Mouse (Mus musculus) lung, postnatal 0 days (tissue): ENCODE data around the gene Gp1ba. TPM values are rescaled to one million over a fixed set of nuclear protein-coding genes. Genes with fewer than 3 reads are reported as not detected.

ENCODE experiments used
- ATAC-seq: fragments of 200-750 bp; cut with Nextera tagmentation; 2 replicates; pipeline ENCODE4 v1.8.0; 2017; ENCODE audit warnings: moderate library complexity
- DNase-seq: peaks from one replicate; pipeline ENCODE4 v3.0.0-alpha.2; 2016; ENCODE audit warnings: low spot score
- H3K27ac ChIP-seq: fragments of 300-500 bp; sonication (generic); 2 replicates; pipeline ENCODE4 v1.5.1; 2014; ENCODE audit warnings: antibody characterized with exemption, mild to moderate bottlenecking, low read length, mixed read lengths
- H3K27me3 ChIP-seq: fragments of 300-500 bp; sonication (generic); replicated peaks from 2 replicates; pipeline ENCODE4 v1.6.1; 2014; ENCODE audit warnings: low read length, mixed read lengths; ENCODE audit not compliant: insufficient read depth
- H3K36me3 ChIP-seq: fragments of 300-500 bp; sonication (generic); 2 replicates; pipeline ENCODE4 v1.6.1; 2014; ENCODE audit warnings: low read length, mixed read lengths; ENCODE audit not compliant: insufficient read depth
- H3K4me1 ChIP-seq: fragments of 300-500 bp; sonication (generic); 2 replicates; pipeline ENCODE4 v1.6.1; 2014; ENCODE audit warnings: antibody characterized with exemption, low read depth, low read length, mixed read lengths; ENCODE audit not compliant: insufficient read depth
- H3K4me2 ChIP-seq: fragments of 300-500 bp; sonication (generic); replicated peaks from 2 replicates; pipeline ENCODE4 v1.6.1; 2014; ENCODE audit warnings: low read depth, mild to moderate bottlenecking, low read length, moderate library complexity, mixed read lengths
- H3K4me3 ChIP-seq: fragments of 300-500 bp; sonication (generic); 2 replicates; pipeline ENCODE4 v1.5.1; 2014; ENCODE audit warnings: low read depth, low read length
- H3K9ac ChIP-seq: fragments of 300-500 bp; sonication (generic); replicated peaks from 2 replicates; pipeline ENCODE4 v1.6.1; 2014; ENCODE audit warnings: low read depth, mild to moderate bottlenecking
- H3K9me3 ChIP-seq: fragments of 300-500 bp; sonication (generic); 2 replicates; pipeline ENCODE4 v1.6.1; 2016; ENCODE audit warnings: low read length, mixed read lengths
- CTCF ChIP-seq: IDR thresholded peaks from 2 replicates; pipeline ENCODE4 v1.5.1; 2016; ENCODE audit warnings: antibody characterized with exemption, mild to moderate bottlenecking
- EP300 ChIP-seq: IDR thresholded peaks from 2 replicates; pipeline ENCODE4 v1.6.1; 2016; ENCODE audit warnings: antibody characterized with exemption, mild to moderate bottlenecking, control low read depth
- WGBS: fragments of 180-500 bp; shearing (Covaris S2); extraction: QIAGEN DNeasy Blood & Tissue Kit; methylation state at CpG from one replicate; pipeline ENCODE4 v1.1.7; 2014; 5-methylcytosine and 5-hydroxymethylcytosine counted together
- polyA plus RNA-seq: library from polyadenylated mRNA; unstranded; fragments of >200 nt; fragmentation: Nextera tagmentation; extraction: Ambion mirVana; gene quantifications from 2 replicates; pipeline ENCODE4 v1.2.1, GENCODE M21; 2015

Gene Gp1ba
- polyA plus RNA-seq, 1 experiment from 2014 or later: 0.66 TPM

- WGBS: under 1% methylated on average over 28 of the region's 31 CpGs
- Histone ChIP-seq H3K27ac (peak overlapping the region; percentile 94), H3K27me3 (no peaks in the 10 kb centered on the region), H3K4me2 (peak overlapping the region; percentile 97), H3K36me3 (peaks cover 14% of the 10 kb centered on the region; the same call in 1 of the 2 replicates), H3K9ac (peak overlapping the region; percentile 68), H3K9me3 (no peaks in the 10 kb centered on the region), H3K4me1 (no peaks in the 10 kb centered on the region; the same call in 1 of the 2 replicates), H3K4me3 (peak overlapping the region; percentile 65)
- ATAC-seq: peak; percentile 3
- DNase-seq: peak; percentile 86
- TF ChIP-seq CTCF (peak; percentile 61), EP300 (no peak)
Measured at GRCm38 (mm10) chr11:70669582-70670345, 30.8 kb downstream of the Gp1ba start.

GRCm38 (mm10) chr11:70670483-70670882 is 31.6 kb downstream of the Gp1ba start:
- peak; percentile 9 for DNase-seq
- Histone ChIP-seq H3K27ac (peak overlapping the region; percentile 94; the same call in 1 of the 2 replicates), H3K27me3 (no peaks in the 10 kb centered on the region), H3K4me1 (no peaks in the 10 kb centered on the region; the same call in 1 of the 2 replicates), H3K9me3 (no peaks in the 10 kb centered on the region), H3K4me3 (peak overlapping the region; percentile 65; the same call in 1 of the 2 replicates), H3K9ac (no peak overlapping the region), H3K4me2 (peak overlapping the region; percentile 97), H3K36me3 (peaks cover 8% of the 10 kb centered on the region; the same call in 1 of the 2 replicates)
- ATAC-seq: no peak
- TF ChIP-seq CTCF (no peak), EP300 (no peak)
- 32% methylated on average over 14 of the region's 14 CpGs for WGBS

- DNase-seq (no peak), ATAC-seq (no peak)
- WGBS: 87% methylated on average over 16 of the region's 16 CpGs
- Histone ChIP-seq H3K4me1 (no peaks in the 10 kb centered on the region; the same call in 1 of the 2 replicates), H3K4me3 (no peak overlapping the region), H3K27me3 (no peaks in the 10 kb centered on the region), H3K27ac (no peak overlapping the region), H3K9ac (no peak overlapping the region), H3K36me3 (peaks cover 13% of the 10 kb centered on the region; the same call in 1 of the 2 replicates), H3K4me2 (no peak overlapping the region), H3K9me3 (no peaks in the 10 kb centered on the region)
- TF ChIP-seq EP300: no peak
- TF ChIP-seq CTCF: no peak
Measured at GRCm38 (mm10) chr11:70671333-70672047, 32.6 kb downstream of the Gp1ba start.

- H3K4me1 ChIP-seq: no peaks in the 10 kb centered on the region; the same call in 1 of the 2 replicates
- DNase-seq (no peak), ATAC-seq (no peak)
- H3K36me3 ChIP-seq: peaks cover 14% of the 10 kb centered on the region; the same call in 1 of the 2 replicates
- H3K9me3 ChIP-seq: no peaks in the 10 kb centered on the region
- TF ChIP-seq EP300: no peak
- no peak for TF ChIP-seq CTCF
- WGBS: 85% methylated on average over 6 of the region's 6 CpGs
- H3K27ac ChIP-seq: no peak overlapping the region
- no peak overlapping the region for H3K9ac ChIP-seq
- no peak overlapping the region for H3K4me3 ChIP-seq
- H3K4me2 ChIP-seq: no peak overlapping the region
- no peaks in the 10 kb centered on the region for H3K27me3 ChIP-seq
Measured at GRCm38 (mm10) chr11:70674014-70674413, 35.1 kb downstream of the Gp1ba start.

- no peak for ATAC-seq
- 68% methylated on average over 11 of the region's 11 CpGs for WGBS
- no peaks in the 10 kb centered on the region for H3K27me3 ChIP-seq
- no peak overlapping the region for H3K4me3 ChIP-seq
- DNase-seq: no peak
- H3K27ac ChIP-seq: no peak overlapping the region
- TF ChIP-seq EP300: no peak
- TF ChIP-seq CTCF: no peak
- no peak overlapping the region for H3K4me2 ChIP-seq
- H3K36me3 ChIP-seq: peaks cover 19% of the 10 kb centered on the region; the same call in 1 of the 2 replicates
- no peak overlapping the region for H3K9ac ChIP-seq
- H3K4me1 ChIP-seq: no peaks in the 10 kb centered on the region; the same call in 1 of the 2 replicates
- no peaks in the 10 kb centered on the region for H3K9me3 ChIP-seq
Measured at GRCm38 (mm10) chr11:70674501-70674900, 35.6 kb downstream of the Gp1ba start.

- H3K9ac ChIP-seq: no peak overlapping the region
- 62% methylated on average over 9 of the region's 9 CpGs for WGBS
- no peak overlapping the region for H3K4me2 ChIP-seq
- TF ChIP-seq EP300: no peak
- TF ChIP-seq CTCF: no peak
- no peak for ATAC-seq
- H3K27me3 ChIP-seq: no peaks in the 10 kb centered on the region
- H3K9me3 ChIP-seq: no peaks in the 10 kb centered on the region
- peaks cover 36% of the 10 kb centered on the region for H3K36me3 ChIP-seq
- no peak overlapping the region for H3K27ac ChIP-seq
- no peak overlapping the region for H3K4me3 ChIP-seq
- H3K4me1 ChIP-seq: no peaks in the 10 kb centered on the region
- DNase-seq: no peak
Measured at GRCm38 (mm10) chr11:70678092-70678491, 39.2 kb downstream of the Gp1ba start.
